Mouse (Mus musculus): ENCODE measurements around the gene Arhgef3.

DNA sequence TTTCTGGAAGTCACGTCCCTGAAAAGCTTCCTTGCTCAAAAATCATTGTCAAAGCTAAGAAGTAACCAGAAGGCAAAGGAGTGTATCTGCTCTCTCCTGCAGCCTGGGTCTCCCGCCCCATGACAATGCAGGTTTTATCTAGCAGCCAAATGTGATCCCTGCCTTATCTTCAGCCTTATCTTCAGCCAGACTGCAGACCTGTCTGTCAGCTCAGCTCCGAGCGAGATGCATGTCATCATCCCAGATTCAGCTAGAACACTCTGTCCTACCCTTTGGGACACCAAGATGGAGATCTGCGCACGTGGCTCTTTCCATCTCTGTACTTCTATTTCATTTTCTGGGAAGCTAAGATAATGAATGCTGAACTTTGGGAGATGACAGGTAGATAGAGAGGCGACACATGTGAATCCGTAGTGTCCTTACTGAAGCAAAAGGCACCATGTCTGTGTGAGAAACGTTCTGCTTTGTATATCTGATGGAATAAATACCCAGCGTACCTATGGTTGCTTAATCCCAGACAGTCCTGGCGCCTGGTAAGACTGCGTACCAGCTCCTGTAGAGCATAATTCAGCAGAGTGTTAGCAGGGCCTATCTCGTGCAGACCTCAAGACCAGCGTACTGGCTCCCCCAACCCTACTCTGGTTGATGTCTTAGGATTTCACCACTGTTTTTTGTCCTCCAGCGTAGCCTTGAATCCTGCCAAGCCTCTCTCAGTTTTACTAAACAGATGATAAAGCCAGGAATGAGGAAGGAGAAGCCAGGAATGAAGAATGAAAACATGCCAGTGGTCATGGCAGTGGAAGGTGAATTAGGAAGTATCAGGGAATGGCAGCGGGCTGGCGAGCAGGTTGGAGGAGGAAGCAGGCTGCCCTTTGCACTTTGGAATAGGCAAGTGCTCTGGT is 235.4 kb downstream of the Arhgef3 start:
- TF ChIP-seq CTCF (IDR thresholded peaks at IDR 0.05; ENCODE audit: low read depth, low read length) = no peak
- peak; percentile 96 for TF ChIP-seq GATA2 (IDR thresholded peaks at IDR 0.05; ENCODE audit: borderline replicate concordance, low read depth, low read length)
- TF ChIP-seq GATA1 (IDR thresholded peaks at IDR 0.05; ENCODE audit: borderline replicate concordance, low read length) = no peak
- no peak for TF ChIP-seq POLR2AphosphoS5 (IDR thresholded peaks at IDR 0.05; ENCODE audit: insufficient replicate concordance, low read depth, low read length)

All from G1E (cell line).